36 mouse cellular contexts compared by ENCODE assay signal in genomic region chr2:35416473-35416872, GRCm38 (mm10). TPM values are rescaled to one million over a fixed set of nuclear protein-coding genes. Genes with fewer than 3 reads are reported as not detected.
DNase-seq lines count a peak whose midpoint lies in the region; ATAC-seq and TF ChIP-seq lines count a peak whose summit lies in the region.
"Had no signal": no experiment of that assay in that cellular context is flagged by ENCODE, and none has a peak within 500 bp of the region (broad histone marks: within the 10 kb centered on the region; RNA-seq: fewer than 3 reads in every experiment).

No protein-coding gene starts in this region.

- ATAC-seq in midbrain, embryonic 11.5 days (ENCODE audit: low FRiP score): no peak
- ATAC-seq: forebrain, embryonic 13.5 days; hindbrain, embryonic 16.5 days; intestine, embryonic 15.5 days; midbrain, embryonic 13.5 days had no signal

- H3K27ac ChIP-seq in gastrocnemius, adult 2 months: 0 out of 2 replicates have a peak overlapping the region, but pooled peaks have one; percentile 10
- H3K27ac ChIP-seq in midbrain, embryonic 11.5 days (ENCODE audit: low read depth, low read length): no peak overlapping the region
- H3K27ac ChIP-seq in midbrain, embryonic 10.5 days (replicated peaks): no peak overlapping the region
- H3K27ac ChIP-seq: embryonic facial prominence, embryonic 10.5 days; embryonic facial prominence, embryonic 15.5 days; forebrain, embryonic 13.5 days; intestine, embryonic 15.5 days; kidney, postnatal 0 days; midbrain, embryonic 13.5 days had no signal

- H3K4me3 ChIP-seq in gastrocnemius, adult 2 months: no peak overlapping the region
- H3K4me3 ChIP-seq in midbrain, embryonic 11.5 days (ENCODE audit: low read depth, low read length): no peak overlapping the region
- H3K4me3 ChIP-seq in midbrain, embryonic 10.5 days: no peak overlapping the region
- H3K4me3 ChIP-seq: embryonic facial prominence, embryonic 10.5 days; embryonic facial prominence, embryonic 15.5 days; forebrain, embryonic 13.5 days; intestine, embryonic 15.5 days; midbrain, embryonic 13.5 days had no signal

- WGBS in midbrain, embryonic 11.5 days: 87% methylated on average over 6 of the region's 6 CpGs
- WGBS in midbrain, embryonic 10.5 days: 86% methylated on average over 6 of the region's 6 CpGs

- H3K4me2 ChIP-seq in midbrain, embryonic 11.5 days: no peak overlapping the region
- H3K4me2 ChIP-seq: embryonic facial prominence, embryonic 15.5 days; forebrain, embryonic 13.5 days; intestine, embryonic 15.5 days; midbrain, embryonic 13.5 days had no signal

- H3K4me1 ChIP-seq in midbrain, embryonic 11.5 days (ENCODE audit: control insufficient read depth, insufficient read depth, low read length): no peaks in the 10 kb centered on the region
- no peaks in the 10 kb centered on the region for H3K4me1 ChIP-seq in midbrain, embryonic 10.5 days
- H3K4me1 ChIP-seq: embryonic facial prominence, embryonic 15.5 days; forebrain, embryonic 13.5 days; intestine, embryonic 15.5 days; midbrain, embryonic 13.5 days had no signal

- no peaks in the 10 kb centered on the region for H3K9me3 ChIP-seq in midbrain, embryonic 11.5 days (ENCODE audit: control insufficient read depth, low read length)
- H3K9me3 ChIP-seq in midbrain, embryonic 10.5 days (replicated peaks): no peaks in the 10 kb centered on the region; the same call in 1 of the 2 replicates
- H3K9me3 ChIP-seq: embryonic facial prominence, embryonic 15.5 days; forebrain, embryonic 13.5 days; intestine, embryonic 15.5 days had no signal

- H3K9ac ChIP-seq in midbrain, embryonic 11.5 days (ENCODE audit: low read length): no peak overlapping the region
- H3K9ac ChIP-seq: embryonic facial prominence, embryonic 15.5 days; forebrain, embryonic 13.5 days; intestine, embryonic 15.5 days; midbrain, embryonic 13.5 days had no signal

- no peaks in the 10 kb centered on the region for H3K27me3 ChIP-seq in midbrain, embryonic 11.5 days (ENCODE audit: control insufficient read depth, insufficient read depth, low read length)
- H3K27me3 ChIP-seq in midbrain, embryonic 10.5 days (ENCODE audit: low read depth, poor library complexity, severe bottlenecking): no peaks in the 10 kb centered on the region
- no peaks in the 10 kb centered on the region for H3K27me3 ChIP-seq in splenic B cell, adult 2 months (ENCODE audit: control insufficient read depth, insufficient read depth, low read length, poor library complexity, severe bottlenecking)
- H3K27me3 ChIP-seq: embryonic facial prominence, embryonic 15.5 days; forebrain, embryonic 13.5 days; intestine, embryonic 15.5 days; midbrain, embryonic 13.5 days had no signal

- no peak for TF ChIP-seq CTCF in gastrocnemius, adult 2 months (IDR thresholded peaks at IDR 0.05)

- intact Hi-C loops in gastrocnemius, adult 2 months (cut with DNase I): no loop called here

- DNase-seq in gastrocnemius, adult 2 months: no peak
- no peak for DNase-seq in gastrocnemius, postnatal 10 days
- DNase-seq in midbrain, embryonic 11.5 days (ENCODE audit: low spot score, missing footprints): peak; percentile 39
- DNase-seq in midbrain, embryonic 10.5 days (ENCODE audit: low spot score): no peak
- peak; percentile 55 for DNase-seq in induced T-regulatory cell, adult 2 months (ENCODE audit: low read depth)
- peak; percentile 38 for DNase-seq in splenic B cell, adult 2 months (ENCODE audit: low read depth, low spot score)
- DNase-seq in adrenal gland, postnatal 10 days: no peak
- DNase-seq in B cell, adult 2 months: no peak
- DNase-seq: adrenal gland, adult 2 months; cerebellum, adult 2 months; cerebellum, postnatal 14 days; gastrocnemius, postnatal 25 days; heart, adult 18-20 months; kidney, adult 2 months; layer of hippocampus, postnatal 36 days; left cerebral cortex, postnatal 4 days; lung, adult 18-20 months; lung, postnatal 10 days; retina, postnatal 1 day; right cerebral cortex, postnatal 25 days had no signal

- H3K36me3 ChIP-seq in midbrain, embryonic 11.5 days (ENCODE audit: control insufficient read depth, insufficient read depth, low read length): no peaks in the 10 kb centered on the region
- peaks cover 5% of the 10 kb centered on the region; the same call in 1 of the 2 replicates for H3K36me3 ChIP-seq in midbrain, embryonic 10.5 days
- H3K36me3 ChIP-seq in splenic B cell, adult 2 months (ENCODE audit: control insufficient read depth, insufficient read depth, low read length, poor library complexity, severe bottlenecking): peaks cover 25% of the 10 kb centered on the region
- H3K36me3 ChIP-seq: midbrain, embryonic 13.5 days had no signal

RNA-seq across cellular contexts. Expression of gene 4930402F06Rik, which starts 19.5 kb away (rescaled TPM):
- total RNA-seq in gastrocnemius, adult 2 months (2021): not detected
- not detected for total RNA-seq in gastrocnemius, postnatal 10 days (2021)
- not detected in 2 replicates for polyA plus RNA-seq in midbrain, embryonic 11.5 days (2014; fragmentation: Nextera tagmentation; extraction: Ambion mirVana)
- polyA plus RNA-seq in midbrain, embryonic 10.5 days (2016; fragmentation: Nextera tagmentation; extraction: Ambion mirVana): not detected in 2 replicates
- not detected for total RNA-seq in adrenal gland, postnatal 10 days (2021)
- total RNA-seq: adrenal gland, adult 2 months; adrenal gland, postnatal 4 days; gastrocnemius, postnatal 25 days; heart, adult 18-20 months; heart, postnatal 25 days; layer of hippocampus, postnatal 36 days; left cerebral cortex, postnatal 4 days; megakaryocyte, adult 5-6 weeks had no signal
- polyA plus RNA-seq: adrenal gland, adult 2 months; cerebellum, adult 2 months; embryonic facial prominence, embryonic 10.5 days; embryonic facial prominence, embryonic 15.5 days; forebrain, embryonic 13.5 days; heart, embryonic 14.5 days; hindbrain, embryonic 11.5 days; hindbrain, embryonic 16.5 days; intestine, embryonic 15.5 days; kidney, adult 2 months; kidney, postnatal 0 days; large intestine, adult 2 months; limb, embryonic 14.5 days; midbrain, embryonic 13.5 days; neural tube, embryonic 14.5 days; thymus, postnatal 0 days had no signal

RNA-seq across cellular contexts. Expression of gene Ggta1, which starts 46.6 kb away (rescaled TPM):
- total RNA-seq in gastrocnemius, adult 2 months (2021): 10 to 100 TPM in 1 of 2 experiments, 1 to 10 TPM in 1; 6.3 to 11.2 TPM
- total RNA-seq in gastrocnemius, postnatal 10 days (2021): 10 to 100 TPM; 13.2 to 17.0 TPM
- 6.3 TPM in 2 replicates for polyA plus RNA-seq in midbrain, embryonic 11.5 days (2014; fragmentation: Nextera tagmentation; extraction: Ambion mirVana)
- 5.0 and 6.0 TPM in 2 replicates for polyA plus RNA-seq in midbrain, embryonic 10.5 days (2016; fragmentation: Nextera tagmentation; extraction: Ambion mirVana)
- total RNA-seq in adrenal gland, postnatal 10 days (2021): 10 to 100 TPM; 15.1 to 16.5 TPM

RNA-seq across cellular contexts. Expression of gene 4930568D16Rik, which starts 48.9 kb away (rescaled TPM):
- not detected for total RNA-seq in gastrocnemius, adult 2 months (2021)
- not detected for total RNA-seq in gastrocnemius, postnatal 10 days (2021)
- polyA plus RNA-seq in midbrain, embryonic 11.5 days (2014; fragmentation: Nextera tagmentation; extraction: Ambion mirVana): not detected in 2 replicates
- polyA plus RNA-seq in midbrain, embryonic 10.5 days (2016; fragmentation: Nextera tagmentation; extraction: Ambion mirVana): not detected in 2 replicates
- not detected for total RNA-seq in adrenal gland, postnatal 10 days (2021)
- total RNA-seq: adrenal gland, adult 2 months; adrenal gland, postnatal 4 days; gastrocnemius, postnatal 25 days; heart, adult 18-20 months; heart, postnatal 25 days; layer of hippocampus, postnatal 36 days; left cerebral cortex, postnatal 4 days; megakaryocyte, adult 5-6 weeks had no signal
- polyA plus RNA-seq: adrenal gland, adult 2 months; cerebellum, adult 2 months; embryonic facial prominence, embryonic 10.5 days; embryonic facial prominence, embryonic 15.5 days; forebrain, embryonic 13.5 days; heart, embryonic 14.5 days; hindbrain, embryonic 11.5 days; hindbrain, embryonic 16.5 days; intestine, embryonic 15.5 days; kidney, adult 2 months; kidney, postnatal 0 days; large intestine, adult 2 months; limb, embryonic 14.5 days; midbrain, embryonic 13.5 days; neural tube, embryonic 14.5 days had no signal

Comparison
In these comparisons a context has a peak if more than half of its experiments do, and no peak if none do; other contexts are left out.
1. DNase-seq: peak in midbrain, embryonic 11.5 days (single experiment), induced T-regulatory cell, adult 2 months (single experiment) and splenic B cell, adult 2 months (single experiment); none in gastrocnemius, adult 2 months (single experiment), gastrocnemius, postnatal 10 days (single experiment), midbrain, embryonic 10.5 days (single experiment), adrenal gland, postnatal 10 days (single experiment) and B cell, adult 2 months (0 of 2).